Mouse (Mus musculus): ENCODE results near the gene Slc25a40. TPM values are rescaled to one million over a fixed set of nuclear protein-coding genes. Genes with fewer than 3 reads are reported as not detected.

Gene Slc25a40
- polyA plus RNA-seq, 1 experiment = 3.6 TPM

DNA sequence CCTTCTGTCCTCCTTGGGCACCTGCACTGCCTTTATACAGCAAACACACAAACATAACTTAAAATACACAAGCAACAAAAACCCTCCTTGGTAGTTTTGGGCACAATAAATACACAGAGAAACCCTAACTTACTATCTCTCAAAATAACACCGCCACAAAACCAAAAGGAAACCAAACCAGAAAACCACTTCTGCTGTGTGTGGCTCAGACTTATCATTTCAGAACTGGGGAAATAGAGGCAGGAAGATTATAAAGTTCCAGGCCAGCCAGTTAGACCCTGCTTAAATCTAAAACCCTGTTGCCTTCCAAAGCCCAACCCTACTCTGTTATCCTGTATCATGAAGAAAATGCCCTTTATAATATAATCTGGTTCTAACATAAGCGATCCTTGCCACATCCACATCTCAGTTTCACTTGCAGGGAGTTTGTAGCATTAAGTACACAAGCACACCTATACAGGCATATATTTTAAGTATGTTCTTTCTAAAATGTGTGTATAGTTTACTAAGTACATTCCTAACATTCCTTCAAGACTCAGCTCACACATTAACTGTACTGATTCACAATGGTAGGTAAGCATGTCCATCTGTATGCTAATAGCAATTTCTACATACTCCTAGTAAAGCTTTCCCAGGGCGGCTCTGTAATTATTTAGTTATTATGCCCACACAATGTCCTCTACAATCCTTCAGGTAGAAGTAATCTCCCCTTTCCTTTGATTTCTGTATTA is 5.8 kb upstream of the Slc25a40 start:
- WGBS = 72% methylated on average over 3 of the region's 3 CpGs
- Histone ChIP-seq H3K4me3 (ENCODE audit: control insufficient read depth, insufficient read depth, low read length) (no peak overlapping the region), H3K27ac (ENCODE audit: control insufficient read depth, insufficient read depth, low read length) (no peak overlapping the region), H3K4me1 (replicated peaks; ENCODE audit: control insufficient read depth, insufficient read depth, low read length) (peaks cover 4% of the 10 kb centered on the region; the same call in 1 of the 2 replicates), H3K27me3 (ENCODE audit: control insufficient read depth, insufficient read depth, low read length) (no peaks in the 10 kb centered on the region), H3K36me3 (ENCODE audit: control insufficient read depth, insufficient read depth, low read length) (peaks cover 14% of the 10 kb centered on the region)
- TF ChIP-seq CTCF (IDR thresholded peaks at IDR 0.05; ENCODE audit: borderline replicate concordance, control insufficient read depth, extremely low read depth, insufficient read depth, low read length, poor library complexity) (no peak), POLR2A (IDR thresholded peaks at IDR 0.05; ENCODE audit: control insufficient read depth, extremely low read depth, insufficient read depth, low read length, poor library complexity) (no peak)
- DNase-seq = no peak

DNA sequence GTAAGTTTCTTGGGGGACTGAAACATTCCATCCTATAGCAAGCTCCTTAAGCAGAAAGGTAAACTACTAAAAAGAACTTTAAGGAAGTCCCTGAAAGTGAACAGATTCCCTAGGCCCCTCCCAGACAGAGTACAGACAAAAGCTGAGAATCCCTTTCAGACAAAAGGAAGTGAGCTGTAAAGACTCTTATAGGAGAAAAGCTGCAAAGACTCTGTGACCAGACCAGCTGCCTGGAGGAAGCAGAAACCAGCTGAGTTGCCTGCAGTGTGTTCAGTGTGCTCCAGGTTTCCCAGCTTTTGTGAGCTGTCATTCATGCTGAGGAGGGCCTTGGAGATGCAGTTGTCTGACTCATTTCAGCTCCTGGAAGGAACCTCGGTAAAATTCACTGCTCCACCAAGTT is 5.2 kb upstream of the Slc25a40 start:
- WGBS = 74% methylated on average over 1 of the region's 1 CpGs
- H3K4me1 ChIP-seq (replicated peaks; ENCODE audit: control insufficient read depth, insufficient read depth, low read length) = peaks cover 4% of the 10 kb centered on the region; the same call in 1 of the 2 replicates
- H3K36me3 ChIP-seq (ENCODE audit: control insufficient read depth, insufficient read depth, low read length) = peaks cover 12% of the 10 kb centered on the region
- H3K27me3 ChIP-seq (ENCODE audit: control insufficient read depth, insufficient read depth, low read length) = no peaks in the 10 kb centered on the region
- no peak overlapping the region for H3K4me3 ChIP-seq (ENCODE audit: control insufficient read depth, insufficient read depth, low read length)
- no peak for TF ChIP-seq POLR2A (IDR thresholded peaks at IDR 0.05; ENCODE audit: control insufficient read depth, extremely low read depth, insufficient read depth, low read length, poor library complexity)
- TF ChIP-seq CTCF (IDR thresholded peaks at IDR 0.05; ENCODE audit: borderline replicate concordance, control insufficient read depth, extremely low read depth, insufficient read depth, low read length, poor library complexity) = no peak
- H3K27ac ChIP-seq (ENCODE audit: control insufficient read depth, insufficient read depth, low read length) = no peak overlapping the region
- no peak for DNase-seq

DNA sequence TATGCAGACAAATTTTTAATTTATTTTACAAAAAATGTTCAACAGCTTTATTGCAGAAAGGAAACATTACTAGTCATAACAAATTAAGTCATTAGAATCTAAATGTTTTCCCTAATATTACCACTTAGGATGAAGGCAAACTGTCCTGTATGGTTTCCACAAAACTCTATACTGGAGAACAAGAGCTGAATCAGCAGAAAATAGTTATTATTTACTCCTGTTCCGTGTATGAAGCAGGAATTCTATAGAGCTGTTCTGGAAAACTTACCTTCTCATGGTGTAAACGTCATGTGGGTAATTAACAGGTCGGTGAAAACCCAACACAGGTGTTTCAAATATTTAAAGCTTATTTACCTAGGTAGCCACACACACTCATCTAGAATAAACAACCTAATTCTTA is 1.2 kb upstream of the Slc25a40 start:
- no peak overlapping the region for H3K4me3 ChIP-seq (ENCODE audit: control insufficient read depth, insufficient read depth, low read length)
- no peak overlapping the region for H3K27ac ChIP-seq (ENCODE audit: control insufficient read depth, insufficient read depth, low read length)
- H3K27me3 ChIP-seq (ENCODE audit: control insufficient read depth, insufficient read depth, low read length) = no peaks in the 10 kb centered on the region
- 42% methylated on average over 3 of the region's 3 CpGs for WGBS
- no peak for TF ChIP-seq CTCF (IDR thresholded peaks at IDR 0.05; ENCODE audit: borderline replicate concordance, control insufficient read depth, extremely low read depth, insufficient read depth, low read length, poor library complexity)
- no peak for TF ChIP-seq POLR2A (IDR thresholded peaks at IDR 0.05; ENCODE audit: control insufficient read depth, extremely low read depth, insufficient read depth, low read length, poor library complexity)
- no peak for DNase-seq
- peaks cover 9% of the 10 kb centered on the region for H3K36me3 ChIP-seq (ENCODE audit: control insufficient read depth, insufficient read depth, low read length)
- peaks cover 8% of the 10 kb centered on the region for H3K4me1 ChIP-seq (replicated peaks; ENCODE audit: control insufficient read depth, insufficient read depth, low read length)

DNA sequence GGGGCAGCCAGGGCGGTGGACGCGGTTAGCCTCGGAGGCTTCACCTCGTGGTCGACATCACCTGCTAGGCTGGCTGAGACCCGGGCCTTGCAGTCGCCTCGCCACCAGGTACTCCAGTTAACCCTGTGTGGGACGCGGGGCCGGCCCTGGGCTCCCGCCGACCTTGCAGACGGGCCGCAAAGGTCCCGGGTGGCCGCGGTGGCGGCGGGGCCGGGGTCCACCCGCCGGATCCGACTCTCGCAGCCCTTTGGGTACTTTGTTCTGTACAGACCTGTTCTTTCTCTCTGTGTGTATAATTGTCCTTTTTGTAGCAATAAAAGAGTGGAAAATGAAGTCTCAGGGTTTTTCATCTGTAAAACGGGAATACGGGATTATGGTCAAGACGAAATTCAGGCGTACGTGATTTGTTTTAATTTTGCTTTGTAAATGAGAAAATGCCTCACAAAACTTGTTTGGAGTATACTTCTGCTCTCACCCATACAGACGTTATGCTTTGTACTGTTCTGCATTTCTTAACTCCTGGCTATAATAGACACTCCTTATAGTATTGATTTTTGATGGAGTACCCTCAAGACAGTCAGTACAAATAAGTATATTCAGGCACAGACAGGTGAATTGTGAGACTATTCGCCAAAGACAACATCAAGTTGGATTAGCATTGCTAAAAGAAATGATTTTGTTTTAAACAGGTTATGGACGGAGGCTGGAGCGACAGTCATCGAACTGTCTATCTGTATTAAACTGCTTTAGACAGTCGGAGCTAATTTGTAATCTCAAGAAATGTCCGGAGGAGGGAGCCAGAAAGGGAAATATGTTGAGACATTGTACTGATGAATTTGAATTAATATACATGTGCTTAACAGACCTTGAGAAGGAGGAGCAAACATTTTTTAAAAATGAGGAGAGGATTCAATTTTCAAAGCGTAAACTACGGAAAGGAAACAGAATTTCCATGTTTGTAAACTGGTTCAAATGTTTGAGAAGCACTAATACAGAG is 580 bp downstream of the Slc25a40 start:
- WGBS = 4% methylated on average over 40 of the region's 40 CpGs

DNA sequence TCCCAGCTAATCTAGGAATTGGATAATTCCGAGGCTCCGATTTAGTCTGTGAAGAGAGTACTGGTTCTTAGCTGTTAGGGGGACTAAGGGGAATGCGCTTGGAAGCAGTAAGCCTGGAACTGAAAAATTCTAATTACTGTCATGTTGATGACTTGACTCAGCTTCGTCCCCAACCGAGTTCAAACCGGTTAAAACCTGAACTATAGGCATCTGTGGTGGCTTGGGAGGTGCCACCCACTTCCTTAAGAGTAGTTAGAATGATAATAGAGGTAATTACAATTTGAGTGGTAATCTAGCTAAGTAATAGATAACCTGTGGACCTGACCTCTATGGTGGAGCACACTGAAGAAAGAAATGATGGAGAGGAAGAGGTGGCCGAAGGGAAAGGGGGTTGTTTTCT is 1.5 kb downstream of the Slc25a40 start:
- H3K4me1 ChIP-seq (replicated peaks; ENCODE audit: control insufficient read depth, insufficient read depth, low read length) = peaks cover 5% of the 10 kb centered on the region
- peaks cover 3% of the 10 kb centered on the region; the same call in 1 of the 2 replicates for H3K36me3 ChIP-seq (ENCODE audit: control insufficient read depth, insufficient read depth, low read length)
- TF ChIP-seq POLR2A (IDR thresholded peaks at IDR 0.05; ENCODE audit: control insufficient read depth, extremely low read depth, insufficient read depth, low read length, poor library complexity) = no peak
- TF ChIP-seq CTCF (IDR thresholded peaks at IDR 0.05; ENCODE audit: borderline replicate concordance, control insufficient read depth, extremely low read depth, insufficient read depth, low read length, poor library complexity) = no peak
- DNase-seq = no peak
- H3K27ac ChIP-seq (ENCODE audit: control insufficient read depth, insufficient read depth, low read length) = no peak overlapping the region
- no peak overlapping the region for H3K4me3 ChIP-seq (ENCODE audit: control insufficient read depth, insufficient read depth, low read length)
- WGBS = 53% methylated on average over 7 of the region's 7 CpGs
- H3K27me3 ChIP-seq (ENCODE audit: control insufficient read depth, insufficient read depth, low read length) = no peaks in the 10 kb centered on the region

More for the DNA sequence above, 580 bp downstream of the Slc25a40 start:
- Histone ChIP-seq H3K27me3 (ENCODE audit: control insufficient read depth, insufficient read depth, low read length) (no peaks in the 10 kb centered on the region), H3K27ac (ENCODE audit: control insufficient read depth, insufficient read depth, low read length) (no peak overlapping the region), H3K4me3 (ENCODE audit: control insufficient read depth, insufficient read depth, low read length) (peak overlapping the region; percentile 62), H3K36me3 (ENCODE audit: control insufficient read depth, insufficient read depth, low read length) (peaks cover 3% of the 10 kb centered on the region; the same call in 1 of the 2 replicates), H3K4me1 (replicated peaks; ENCODE audit: control insufficient read depth, insufficient read depth, low read length) (peaks cover 5% of the 10 kb centered on the region)
- no peak for DNase-seq
- TF ChIP-seq POLR2A (IDR thresholded peaks at IDR 0.05; ENCODE audit: control insufficient read depth, extremely low read depth, insufficient read depth, low read length, poor library complexity) (no peak), CTCF (IDR thresholded peaks at IDR 0.05; ENCODE audit: borderline replicate concordance, control insufficient read depth, extremely low read depth, insufficient read depth, low read length, poor library complexity) (no peak)

DNA sequence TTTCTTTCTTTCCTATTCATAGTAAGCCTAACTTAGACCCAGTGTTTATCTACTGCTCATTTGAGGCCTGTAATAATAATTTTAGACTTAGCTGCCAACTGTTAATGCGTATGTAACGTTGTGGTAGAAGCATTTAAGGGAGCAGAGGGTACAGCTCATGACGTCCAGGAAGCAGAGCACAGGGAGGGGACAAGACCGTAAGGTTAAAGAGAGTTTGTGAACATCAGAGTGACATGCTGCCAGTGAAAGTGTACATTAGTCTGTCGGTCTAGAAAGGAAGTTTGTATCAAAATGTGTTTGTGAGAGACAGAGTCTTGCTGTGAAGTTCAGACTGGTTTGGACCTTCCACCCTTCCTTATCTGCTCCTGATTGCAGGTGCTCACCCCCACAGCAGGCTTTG is 3.2 kb downstream of the Slc25a40 start:
- Histone ChIP-seq H3K4me1 (replicated peaks; ENCODE audit: control insufficient read depth, insufficient read depth, low read length) (peaks cover 5% of the 10 kb centered on the region), H3K4me3 (ENCODE audit: control insufficient read depth, insufficient read depth, low read length) (no peak overlapping the region), H3K27ac (ENCODE audit: control insufficient read depth, insufficient read depth, low read length) (0 out of 2 replicates have a peak overlapping the region, but pooled peaks have one; percentile 30), H3K27me3 (ENCODE audit: control insufficient read depth, insufficient read depth, low read length) (no peaks in the 10 kb centered on the region), H3K36me3 (ENCODE audit: control insufficient read depth, insufficient read depth, low read length) (no peaks in the 10 kb centered on the region)
- TF ChIP-seq CTCF (IDR thresholded peaks at IDR 0.05; ENCODE audit: borderline replicate concordance, control insufficient read depth, extremely low read depth, insufficient read depth, low read length, poor library complexity) = no peak
- TF ChIP-seq POLR2A (IDR thresholded peaks at IDR 0.05; ENCODE audit: control insufficient read depth, extremely low read depth, insufficient read depth, low read length, poor library complexity) = no peak
- 70% methylated on average over 5 of the region's 5 CpGs for WGBS
- DNase-seq = no peak

Measured in thymus, adult 2 months (tissue).